ENCODE assay signal across 13 mouse cellular contexts in genomic region chr5:134209931-134210554, GRCm38 (mm10). TPM values are rescaled to one million over a fixed set of nuclear protein-coding genes. Genes with fewer than 3 reads are reported as not detected.
DNase-seq lines count a peak whose midpoint lies in the region; ATAC-seq and TF ChIP-seq lines count a peak whose summit lies in the region.
"Had no signal": no experiment of that assay in that cellular context is flagged by ENCODE, and none has a peak within 500 bp of the region (broad histone marks: within the 10 kb centered on the region; RNA-seq: fewer than 3 reads in every experiment).

No protein-coding gene starts in this region.

- no peak overlapping the region for H3K9ac ChIP-seq in intestine, embryonic 16.5 days (ENCODE audit: low read depth, low read length)
- no peak overlapping the region for H3K9ac ChIP-seq in lung, postnatal 0 days (replicated peaks; ENCODE audit: low read depth)
- H3K9ac ChIP-seq: embryonic facial prominence, embryonic 12.5 days had no signal

- H3K27ac ChIP-seq in intestine, embryonic 16.5 days (ENCODE audit: low read length) = no peak overlapping the region
- peak overlapping the region; percentile 38; the same call in 1 of the 2 replicates for H3K27ac ChIP-seq in lung, postnatal 0 days (ENCODE audit: low read length)
- H3K27ac ChIP-seq: embryonic facial prominence, embryonic 12.5 days; hindbrain, embryonic 10.5 days; macrophage had no signal

- 0 out of 2 replicates have a peak, but pooled peaks cover 2% of the 10 kb centered on the region for H3K36me3 ChIP-seq in intestine, embryonic 16.5 days (ENCODE audit: control insufficient read depth, insufficient read depth, low read length)
- H3K36me3 ChIP-seq in lung, postnatal 0 days (ENCODE audit: insufficient read depth, low read length) = no peaks in the 10 kb centered on the region
- H3K36me3 ChIP-seq: G1E had no signal

- H3K4me2 ChIP-seq in intestine, embryonic 16.5 days (ENCODE audit: low read depth, low read length) = no peak overlapping the region
- no peak overlapping the region for H3K4me2 ChIP-seq in lung, postnatal 0 days (replicated peaks; ENCODE audit: low read depth, low read length)
- H3K4me2 ChIP-seq: embryonic facial prominence, embryonic 12.5 days had no signal

- peak; percentile 39 to 51 for DNase-seq in cerebellum, postnatal 10 days
- DNase-seq in cerebellum, adult 9-10 months = no peak
- peak; percentile 30 for DNase-seq in liver
- peak; percentile 88 for DNase-seq in lung, postnatal 0 days (ENCODE audit: low spot score)
- no peak for DNase-seq in spleen, postnatal 14 days (ENCODE audit: low spot score in 2 of 2)
- no peak for DNase-seq in thymus, postnatal 0 days (ENCODE audit: low spot score)
- no peak for DNase-seq in left cerebral cortex, adult 8-10 months (ENCODE audit: low spot score in 2 of 2)

- H3K4me3 ChIP-seq in intestine, embryonic 16.5 days (ENCODE audit: low read length) = no peak overlapping the region
- no peak overlapping the region for H3K4me3 ChIP-seq in lung, postnatal 0 days (ENCODE audit: low read depth, low read length)
- H3K4me3 ChIP-seq: embryonic facial prominence, embryonic 12.5 days; hindbrain, embryonic 10.5 days had no signal

- 24% methylated on average over 11 of the region's 11 CpGs for WGBS in intestine, embryonic 16.5 days
- 7% methylated on average over 11 of the region's 11 CpGs for WGBS in lung, postnatal 0 days

- ATAC-seq in intestine, embryonic 16.5 days = peak; percentile 36; the same call in 1 of the 2 replicates
- ATAC-seq in lung, postnatal 0 days = peak; percentile 86
- ATAC-seq: forebrain, embryonic 14.5 days had no signal

- H3K27me3 ChIP-seq in intestine, embryonic 16.5 days (replicated peaks; ENCODE audit: control insufficient read depth, insufficient read depth, low read length) = no peaks in the 10 kb centered on the region
- H3K27me3 ChIP-seq in lung, postnatal 0 days (replicated peaks; ENCODE audit: insufficient read depth, low read length) = no peaks in the 10 kb centered on the region
- H3K27me3 ChIP-seq: embryonic facial prominence, embryonic 12.5 days had no signal

- no peaks in the 10 kb centered on the region for H3K9me3 ChIP-seq in intestine, embryonic 16.5 days (ENCODE audit: control insufficient read depth, low read length)
- no peaks in the 10 kb centered on the region for H3K9me3 ChIP-seq in lung, postnatal 0 days (ENCODE audit: low read length)
- H3K9me3 ChIP-seq: embryonic facial prominence, embryonic 12.5 days had no signal

- no peak for TF ChIP-seq CTCF in lung, postnatal 0 days (IDR thresholded peaks at IDR 0.05)

- 0 out of 2 replicates have a peak, but pooled peaks cover 4% of the 10 kb centered on the region for H3K4me1 ChIP-seq in intestine, embryonic 16.5 days (ENCODE audit: control insufficient read depth, insufficient read depth, low read length)
- H3K4me1 ChIP-seq in lung, postnatal 0 days (ENCODE audit: insufficient read depth, low read depth, low read length) = peaks cover 7% of the 10 kb centered on the region
- H3K4me1 ChIP-seq: embryonic facial prominence, embryonic 12.5 days had no signal

- no peak for TF ChIP-seq EP300 in lung, postnatal 0 days (IDR thresholded peaks at IDR 0.05)

RNA-seq across cellular contexts. Expression of gene Ncf1, which starts 19.4 kb away (rescaled TPM):
- polyA plus RNA-seq in intestine, embryonic 16.5 days (2015; fragmentation: Nextera tagmentation; extraction: Ambion mirVana) = 5.7 and 6.6 TPM in 2 replicates
- 19.6 and 19.8 TPM in 2 replicates for polyA plus RNA-seq in lung, postnatal 0 days (2015; fragmentation: Nextera tagmentation; extraction: Ambion mirVana)
- polyA plus RNA-seq in thymus, postnatal 0 days (2015; fragmentation: Nextera tagmentation; extraction: Ambion mirVana) = 9.6 and 10.3 TPM in 2 replicates
- 10 to 100 TPM in 2 of 4 experiments, 1 to 10 TPM in 2; 5.3 to 16.2 (median 10.3) TPM for total RNA-seq in left cerebral cortex, adult 8-10 months (2022)

RNA-seq across cellular contexts. Expression of gene Gtf2ird2, which starts 26.2 kb away (rescaled TPM):
- 7.0 TPM in 2 replicates for polyA plus RNA-seq in intestine, embryonic 16.5 days (2015; fragmentation: Nextera tagmentation; extraction: Ambion mirVana)
- polyA plus RNA-seq in lung, postnatal 0 days (2015; fragmentation: Nextera tagmentation; extraction: Ambion mirVana) = 4.4 and 5.6 TPM in 2 replicates
- 4.4 and 5.9 TPM in 2 replicates for polyA plus RNA-seq in thymus, postnatal 0 days (2015; fragmentation: Nextera tagmentation; extraction: Ambion mirVana)
- total RNA-seq in left cerebral cortex, adult 8-10 months (2022) = 10 to 100 TPM; 16.8 to 19.3 (median 18.2) TPM

RNA-seq across cellular contexts. Expression of gene Rcc1l, which starts 33.5 kb away (rescaled TPM):
- polyA plus RNA-seq in intestine, embryonic 16.5 days (2015; fragmentation: Nextera tagmentation; extraction: Ambion mirVana) = 26.6 and 28.5 TPM in 2 replicates
- 11.3 and 11.4 TPM in 2 replicates for polyA plus RNA-seq in lung, postnatal 0 days (2015; fragmentation: Nextera tagmentation; extraction: Ambion mirVana)
- 21.0 and 22.4 TPM in 2 replicates for polyA plus RNA-seq in thymus, postnatal 0 days (2015; fragmentation: Nextera tagmentation; extraction: Ambion mirVana)
- total RNA-seq in left cerebral cortex, adult 8-10 months (2022) = 10 to 100 TPM; 15.5 to 21.2 (median 16.8) TPM

Comparison
In these comparisons a context has a peak if more than half of its experiments do, and no peak if none do; other contexts are left out.
1. DNase-seq: peak in cerebellum, postnatal 10 days (2 of 2), liver (single experiment) and lung, postnatal 0 days (single experiment); none in cerebellum, adult 9-10 months (single experiment), spleen, postnatal 14 days (0 of 2), thymus, postnatal 0 days (single experiment) and left cerebral cortex, adult 8-10 months (0 of 2).